Mouse (Mus musculus): ENCODE data around the gene Cpsf3. TPM values are rescaled to one million over a fixed set of nuclear protein-coding genes. Genes with fewer than 3 reads are reported as not detected.

Gene Cpsf3
- 28.7 and 34.1 TPM in 2 replicates for total RNA-seq (2014; rRNA removed)
- polyA plus RNA-seq (2012; rRNA removed) = 14.7 and 16.1 TPM in 2 replicates

- Histone ChIP-seq H3K79me2 (ENCODE audit: control insufficient read depth, insufficient read depth, low read length) (peaks cover 3% of the 10 kb centered on the region; the same call in 1 of the 2 replicates), H3K4me1 (ENCODE audit: control insufficient read depth, insufficient read depth, low read length) (peaks cover 8% of the 10 kb centered on the region), H3K4me3 (ENCODE audit: insufficient read depth, low read depth, low read length) (peak within 1 kb of the TSS; percentile 95), H3K27ac (replicated peaks; ENCODE audit: insufficient read depth, low read depth, low read length) (peak within 1 kb of the TSS; percentile 78), H3K9ac (ENCODE audit: low read depth, low read length) (peak within 1 kb of the TSS; percentile 90), H3K36me3 (ENCODE audit: control insufficient read depth, insufficient read depth, low read length) (0 out of 2 replicates have a peak, but pooled peaks cover under 1% of the 10 kb centered on the region), H3K27me3 (ENCODE audit: control insufficient read depth, insufficient read depth, low read length) (no peaks in the 10 kb centered on the region)
- no peak for DNase-seq (ENCODE audit: extremely low read depth, low read depth, low spot score)
- TF ChIP-seq CTCF (IDR thresholded peaks at IDR 0.05; ENCODE audit: low read depth, low read length) (0 out of 2 replicates have a peak, but pooled peaks have one; percentile 10), POLR2A (IDR thresholded peaks at IDR 0.05; ENCODE audit: extremely low read depth, insufficient read depth, low read length) (no peak)
- WGBS = 57% methylated on average over 11 of the region's 11 CpGs
These were observed at the start of gene Cpsf3 for GRCm38 (mm10) chr12:21284761-21285441. TSS of gene Cpsf3 (plus strand) at chr12:21285391.

GRCm38 (mm10) chr12:21241965-21242364 lies 43.2 kb upstream of the Cpsf3 start:
- H3K27ac ChIP-seq (replicated peaks; ENCODE audit: insufficient read depth, low read depth, low read length) = no peak overlapping the region
- WGBS = 87% methylated on average over 3 of the region's 3 CpGs
- H3K36me3 ChIP-seq (ENCODE audit: control insufficient read depth, insufficient read depth, low read length) = peaks cover 3% of the 10 kb centered on the region; the same call in 1 of the 2 replicates
- no peaks in the 10 kb centered on the region for H3K27me3 ChIP-seq (ENCODE audit: control insufficient read depth, insufficient read depth, low read length)
- no peaks in the 10 kb centered on the region for H3K4me1 ChIP-seq (ENCODE audit: control insufficient read depth, insufficient read depth, low read length)
- TF ChIP-seq CTCF (IDR thresholded peaks at IDR 0.05; ENCODE audit: low read depth, low read length) = no peak
- no peak for TF ChIP-seq POLR2A (IDR thresholded peaks at IDR 0.05; ENCODE audit: extremely low read depth, insufficient read depth, low read length)
- H3K79me2 ChIP-seq (ENCODE audit: control insufficient read depth, insufficient read depth, low read length) = no peaks in the 10 kb centered on the region
- H3K9ac ChIP-seq (ENCODE audit: low read depth, low read length) = no peak overlapping the region
- no peak overlapping the region for H3K4me3 ChIP-seq (ENCODE audit: insufficient read depth, low read depth, low read length)
- no peak for DNase-seq (ENCODE audit: extremely low read depth, low read depth, low spot score)

- Histone ChIP-seq H3K27me3 (ENCODE audit: control insufficient read depth, insufficient read depth, low read length) (no peaks in the 10 kb centered on the region), H3K27ac (replicated peaks; ENCODE audit: insufficient read depth, low read depth, low read length) (no peak overlapping the region), H3K4me1 (ENCODE audit: control insufficient read depth, insufficient read depth, low read length) (no peaks in the 10 kb centered on the region), H3K4me3 (ENCODE audit: insufficient read depth, low read depth, low read length) (no peak overlapping the region), H3K36me3 (ENCODE audit: control insufficient read depth, insufficient read depth, low read length) (peaks cover 3% of the 10 kb centered on the region; the same call in 1 of the 2 replicates), H3K9ac (ENCODE audit: low read depth, low read length) (no peak overlapping the region), H3K79me2 (ENCODE audit: control insufficient read depth, insufficient read depth, low read length) (no peaks in the 10 kb centered on the region)
- TF ChIP-seq POLR2A (IDR thresholded peaks at IDR 0.05; ENCODE audit: extremely low read depth, insufficient read depth, low read length) (no peak), CTCF (IDR thresholded peaks at IDR 0.05; ENCODE audit: low read depth, low read length) (no peak)
- DNase-seq (ENCODE audit: extremely low read depth, low read depth, low spot score) = no peak
- 96% methylated on average over 11 of the region's 11 CpGs for WGBS
These were observed 40.7 kb upstream of the Cpsf3 start for GRCm38 (mm10) chr12:21244375-21244960.

- WGBS = 78% methylated on average over 7 of the region's 7 CpGs
- no peaks in the 10 kb centered on the region for H3K4me1 ChIP-seq (ENCODE audit: control insufficient read depth, insufficient read depth, low read length)
- H3K27me3 ChIP-seq (ENCODE audit: control insufficient read depth, insufficient read depth, low read length) = no peaks in the 10 kb centered on the region
- DNase-seq (ENCODE audit: extremely low read depth, low read depth, low spot score) = no peak
- H3K36me3 ChIP-seq (ENCODE audit: control insufficient read depth, insufficient read depth, low read length) = peaks cover 11% of the 10 kb centered on the region; the same call in 1 of the 2 replicates
- no peaks in the 10 kb centered on the region for H3K79me2 ChIP-seq (ENCODE audit: control insufficient read depth, insufficient read depth, low read length)
- no peak overlapping the region for H3K4me3 ChIP-seq (ENCODE audit: insufficient read depth, low read depth, low read length)
- H3K9ac ChIP-seq (ENCODE audit: low read depth, low read length) = no peak overlapping the region
- H3K27ac ChIP-seq (replicated peaks; ENCODE audit: insufficient read depth, low read depth, low read length) = no peak overlapping the region
- TF ChIP-seq CTCF (IDR thresholded peaks at IDR 0.05; ENCODE audit: low read depth, low read length) (no peak), POLR2A (IDR thresholded peaks at IDR 0.05; ENCODE audit: extremely low read depth, insufficient read depth, low read length) (no peak)
These were observed 37.3 kb upstream of the Cpsf3 start for GRCm38 (mm10) chr12:21247711-21248392.

- TF ChIP-seq CTCF (IDR thresholded peaks at IDR 0.05; ENCODE audit: low read depth, low read length) (peak; percentile 71), POLR2A (IDR thresholded peaks at IDR 0.05; ENCODE audit: extremely low read depth, insufficient read depth, low read length) (no peak)
- H3K9ac ChIP-seq (ENCODE audit: low read depth, low read length) = no peak overlapping the region
- H3K27ac ChIP-seq (replicated peaks; ENCODE audit: insufficient read depth, low read depth, low read length) = no peak overlapping the region
- H3K79me2 ChIP-seq (ENCODE audit: control insufficient read depth, insufficient read depth, low read length) = no peaks in the 10 kb centered on the region
- peaks cover 4% of the 10 kb centered on the region; the same call in 1 of the 2 replicates for H3K4me1 ChIP-seq (ENCODE audit: control insufficient read depth, insufficient read depth, low read length)
- DNase-seq (ENCODE audit: extremely low read depth, low read depth, low spot score) = no peak
- peaks cover 5% of the 10 kb centered on the region; the same call in 1 of the 2 replicates for H3K36me3 ChIP-seq (ENCODE audit: control insufficient read depth, insufficient read depth, low read length)
- no peak overlapping the region for H3K4me3 ChIP-seq (ENCODE audit: insufficient read depth, low read depth, low read length)
- WGBS = 96% methylated on average over 6 of the region's 6 CpGs
- no peaks in the 10 kb centered on the region for H3K27me3 ChIP-seq (ENCODE audit: control insufficient read depth, insufficient read depth, low read length)
These were observed 24.5 kb upstream of the Cpsf3 start for GRCm38 (mm10) chr12:21260494-21261256.

All from liver, adult 2 months (tissue).